Mouse (Mus musculus) urinary bladder, adult 2 months (tissue): Measurements from ENCODE around the gene Gm49387. TPM values are rescaled to one million over a fixed set of nuclear protein-coding genes. Genes with fewer than 3 reads are reported as not detected.

Experiments used
- DNase-seq: peaks from one replicate; pipeline ENCODE4 v3.0.0; 2022; ENCODE audit warnings: low spot score
- polyA plus RNA-seq: library from polyadenylated mRNA; depleted of rRNA; stranded (reverse); fragments of >200 nt; gene quantifications from 2 replicates; pipeline ENCODE4 v1.2.3, GENCODE M21; 2012

Gene Gm49387
- polyA plus RNA-seq, 1 experiment, result not detected

DNA sequence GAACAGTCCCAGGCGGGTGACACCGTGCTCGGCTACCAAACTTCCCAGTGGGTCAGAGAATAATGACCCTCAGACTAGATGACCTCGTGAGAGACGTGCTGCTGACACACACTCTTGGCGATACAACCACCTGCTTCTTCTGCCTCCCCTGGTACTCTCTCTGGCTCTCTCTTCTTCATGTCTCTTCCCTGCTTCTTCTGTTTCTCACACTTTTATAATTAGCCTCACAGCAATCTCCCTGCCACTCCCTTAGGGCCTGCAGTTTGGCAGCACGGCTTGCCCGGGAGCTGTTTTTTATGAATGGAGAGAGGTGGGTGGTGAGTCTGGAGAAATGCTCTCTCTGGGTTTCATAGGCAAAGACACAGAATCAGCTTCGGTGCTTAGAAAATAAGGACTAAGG lies 64.8 kb downstream of the Gm49387 start:
- no peak for DNase-seq

DNA sequence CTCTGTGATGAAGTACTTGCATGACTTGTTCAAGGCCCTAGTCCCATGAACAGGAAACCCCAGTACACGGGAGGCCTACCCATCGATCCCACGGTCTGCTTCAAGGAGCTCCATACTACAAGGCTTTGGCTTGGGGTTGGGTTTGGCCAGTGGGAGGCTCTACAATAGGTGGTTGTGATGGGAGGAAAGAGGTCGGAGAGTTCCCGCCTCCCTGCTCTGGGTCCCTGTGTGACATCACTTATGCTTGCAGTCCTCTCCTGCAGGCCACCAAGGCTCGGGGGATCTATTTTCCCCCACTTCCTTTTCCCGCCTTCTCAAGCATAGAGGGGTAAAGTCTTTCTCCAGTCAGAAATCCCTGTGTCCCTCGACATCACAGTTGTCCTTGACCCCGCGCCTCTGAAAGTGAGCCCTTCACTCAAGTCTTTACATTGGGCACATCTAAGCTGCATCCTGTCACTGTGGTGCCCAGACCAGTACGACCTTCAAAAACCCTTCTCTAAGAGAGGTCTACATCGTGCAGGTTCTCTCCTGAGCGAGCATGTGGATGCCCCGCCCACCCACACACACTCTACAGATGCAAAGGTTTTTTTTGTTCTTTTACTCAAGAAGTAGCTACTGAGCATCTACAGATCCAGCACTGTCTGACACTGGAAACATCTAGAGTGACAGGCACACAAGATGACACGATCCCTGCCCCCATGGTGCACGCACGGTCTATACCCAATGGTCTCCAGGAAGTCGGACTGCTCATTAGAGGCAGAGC lies 65.6 kb downstream of the Gm49387 start:
- DNase-seq, result no peak

DNA sequence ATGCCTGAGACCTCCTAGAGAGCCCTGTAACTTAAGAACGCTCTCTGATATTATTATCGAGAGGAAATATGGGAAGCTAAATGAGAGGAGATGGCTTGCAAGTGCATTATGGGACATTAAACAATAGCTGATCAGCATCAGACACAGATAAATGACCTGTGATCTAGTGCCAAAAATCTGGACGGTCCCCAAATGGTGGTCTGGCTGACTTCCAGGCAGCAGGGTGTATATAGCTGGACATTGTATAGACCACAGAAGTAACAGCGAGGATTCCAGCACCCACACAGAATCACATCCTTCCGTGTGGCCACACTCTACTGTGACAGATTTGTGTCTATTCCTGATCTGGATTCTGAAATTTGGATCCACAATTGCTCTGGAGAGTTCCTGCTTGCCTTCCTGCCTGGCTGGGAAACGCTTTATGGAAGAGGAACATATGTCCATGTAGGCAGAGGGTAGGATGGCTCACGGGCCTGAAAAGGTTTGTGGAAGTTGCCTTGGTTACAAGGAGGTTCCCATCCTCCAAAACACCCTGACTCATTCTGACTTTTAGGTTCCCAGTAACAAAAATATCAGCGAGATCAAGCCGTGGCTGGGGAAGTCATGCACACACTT lies 68.0 kb downstream of the Gm49387 start:
- DNase-seq, result no peak

- DNase-seq, result no peak
Observed at GRCm38 (mm10) chr14:31571419-31571818, 69.3 kb downstream of the Gm49387 start.

GRCm38 (mm10) chr14:31570131-31570951 lies 70.3 kb downstream of the Gm49387 start:
- no peak for DNase-seq

- no peak for DNase-seq
Observed at GRCm38 (mm10) chr14:31569151-31569631, 71.5 kb downstream of the Gm49387 start.

GRCm38 (mm10) chr14:31565478-31566212 lies 75.0 kb downstream of the Gm49387 start:
- DNase-seq, result no peak

DNA sequence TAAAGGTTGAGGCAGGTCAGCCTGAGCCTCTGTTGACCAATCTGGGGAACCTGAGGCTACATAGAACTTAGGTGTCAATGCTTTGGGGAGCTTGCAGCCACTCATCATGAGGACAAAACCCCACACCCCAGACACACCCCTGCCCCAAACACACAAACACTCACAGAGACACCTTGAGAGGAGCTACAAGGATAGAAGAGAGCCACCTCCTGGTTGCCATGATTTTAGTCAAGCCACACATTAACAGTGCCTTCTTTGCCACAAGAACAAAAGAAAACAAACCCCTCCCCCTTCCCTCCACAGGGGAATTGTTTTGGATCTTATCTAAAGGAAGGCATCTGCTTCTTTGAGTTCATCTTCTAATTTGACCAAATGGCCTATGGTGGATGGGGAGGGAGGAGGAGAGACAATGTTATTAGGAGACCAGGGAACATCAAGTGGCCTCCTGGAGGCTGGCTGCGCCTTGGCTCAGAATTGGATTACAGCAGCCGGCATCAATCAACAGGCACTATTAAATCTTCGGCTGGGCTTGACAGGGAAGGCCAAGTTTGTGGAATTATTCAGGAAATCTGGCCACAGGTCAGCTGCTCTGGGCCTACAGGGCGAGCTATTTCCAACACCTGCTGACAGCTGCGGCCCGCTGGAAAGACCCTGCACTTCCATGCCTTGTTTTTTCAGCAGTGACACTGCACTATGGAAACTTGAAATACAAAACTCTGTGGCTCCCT lies 76.1 kb downstream of the Gm49387 start:
- DNase-seq, result no peak

GRCm38 (mm10) chr14:31560886-31561285 lies 79.8 kb downstream of the Gm49387 start:
- no peak for DNase-seq

- no peak for DNase-seq
Observed at GRCm38 (mm10) chr14:31559216-31559615, 81.5 kb downstream of the Gm49387 start.

DNA sequence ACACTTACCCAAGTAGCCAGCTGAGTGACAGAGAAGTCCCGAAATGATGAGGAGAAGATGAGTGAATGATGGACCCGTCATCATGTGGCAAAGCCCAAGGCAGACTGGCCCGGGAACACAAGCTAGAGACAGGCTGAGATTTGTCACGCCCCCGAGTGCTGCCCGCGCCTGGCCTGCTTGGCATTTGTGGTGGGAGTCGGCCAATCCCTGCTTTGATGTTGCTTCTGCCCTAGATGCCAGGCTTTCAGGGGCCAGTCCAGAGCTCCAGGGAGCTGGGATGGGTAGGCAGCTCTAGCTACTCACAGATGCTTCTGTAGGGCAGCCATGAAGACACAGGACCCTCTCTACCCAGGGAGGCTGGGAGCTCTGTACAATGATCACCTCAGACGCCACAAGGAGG lies 82.9 kb downstream of the Gm49387 start:
- no peak for DNase-seq

DNA sequence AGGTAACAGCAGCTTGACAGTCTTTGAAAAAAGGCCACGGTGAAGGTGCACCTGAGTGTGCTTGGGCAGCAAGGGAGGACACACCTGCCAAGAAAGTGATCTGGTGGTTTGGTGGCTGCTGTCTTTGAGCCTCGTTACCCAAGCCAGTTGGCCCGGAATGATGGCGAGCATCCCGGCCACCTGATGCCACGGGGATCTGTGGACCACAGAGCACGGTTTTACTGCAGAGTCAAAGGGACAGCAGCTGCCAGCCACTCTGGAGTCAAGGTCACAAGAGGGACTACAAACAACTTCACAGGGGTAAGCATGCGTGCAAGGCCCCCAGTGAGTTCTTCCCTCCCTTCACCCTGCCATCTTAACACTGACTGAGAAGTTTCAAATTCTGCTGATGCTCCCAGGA lies 83.4 kb downstream of the Gm49387 start:
- DNase-seq, result no peak

GRCm38 (mm10) chr14:31556526-31557260 lies 84.0 kb downstream of the Gm49387 start:
- DNase-seq, result no peak

GRCm38 (mm10) chr14:31555963-31556434 lies 84.7 kb downstream of the Gm49387 start:
- no peak for DNase-seq

DNA sequence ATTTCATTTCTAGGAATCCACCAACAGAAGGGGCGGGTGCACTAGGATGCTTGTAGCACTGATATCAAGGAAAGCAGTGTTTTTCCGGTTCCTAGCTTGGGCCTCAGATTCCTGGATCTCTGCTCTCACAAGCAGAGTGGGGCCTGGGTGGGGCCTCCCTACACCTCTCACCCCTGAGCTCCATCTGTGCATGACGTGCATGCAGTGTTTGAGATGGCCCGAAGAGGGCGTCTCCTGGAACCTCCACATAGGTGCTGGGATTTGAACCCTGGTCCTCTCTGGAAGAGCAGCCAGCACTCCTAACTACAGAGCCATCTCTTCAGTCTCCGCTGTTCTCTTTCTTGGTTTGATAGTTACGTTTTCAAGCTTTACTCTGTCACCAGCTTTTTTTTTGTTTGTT lies 85.7 kb downstream of the Gm49387 start:
- no peak for DNase-seq

DNA sequence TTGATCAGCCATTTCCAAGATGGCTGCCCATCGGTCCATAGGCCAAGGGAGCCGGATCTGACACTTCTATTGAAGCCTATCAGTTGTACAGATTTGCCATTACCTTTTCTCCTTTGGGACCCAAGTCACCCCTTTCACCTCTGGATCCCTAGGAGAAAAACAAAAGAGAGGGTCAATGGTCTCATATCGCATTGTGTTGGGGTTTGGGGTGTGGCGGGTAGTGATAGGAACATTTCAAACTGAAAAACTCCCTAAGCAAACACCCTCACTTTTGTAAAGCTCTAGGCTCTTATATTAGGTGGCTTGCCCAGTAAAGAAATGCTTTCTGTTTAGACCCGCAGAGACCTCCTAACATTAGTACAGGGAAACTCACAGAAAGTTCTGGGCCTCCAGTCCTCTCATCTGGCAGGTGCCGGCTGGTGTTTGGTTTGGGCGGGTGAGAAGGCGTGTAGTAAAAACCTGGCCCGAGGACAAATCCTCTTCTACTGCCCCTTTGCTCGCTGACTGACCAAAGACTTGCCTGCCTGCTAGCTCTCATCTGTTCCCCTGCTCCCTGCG lies 96.7 kb downstream of the Gm49387 start:
- DNase-seq, result no peak

DNA sequence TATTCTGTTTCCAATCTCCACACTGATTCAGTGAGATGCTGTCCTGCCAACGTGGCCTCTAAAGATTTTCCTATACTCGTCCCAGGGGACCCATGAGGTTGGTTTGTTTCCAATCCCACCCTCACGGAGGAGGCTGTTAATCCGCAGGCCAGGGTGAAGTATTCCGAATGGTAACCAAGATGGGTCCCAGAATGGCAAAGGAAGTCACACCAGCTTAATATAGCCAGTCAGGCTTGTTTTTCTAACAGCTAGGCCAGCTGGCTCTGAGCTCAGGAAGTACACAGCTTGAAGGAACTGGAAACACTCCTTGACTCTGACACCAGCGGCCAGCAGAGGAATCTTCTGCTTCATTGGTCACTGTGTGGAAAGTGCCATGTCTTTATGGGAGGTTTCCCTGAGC lies 103.4 kb downstream of the Gm49387 start:
- DNase-seq, result no peak

DNA sequence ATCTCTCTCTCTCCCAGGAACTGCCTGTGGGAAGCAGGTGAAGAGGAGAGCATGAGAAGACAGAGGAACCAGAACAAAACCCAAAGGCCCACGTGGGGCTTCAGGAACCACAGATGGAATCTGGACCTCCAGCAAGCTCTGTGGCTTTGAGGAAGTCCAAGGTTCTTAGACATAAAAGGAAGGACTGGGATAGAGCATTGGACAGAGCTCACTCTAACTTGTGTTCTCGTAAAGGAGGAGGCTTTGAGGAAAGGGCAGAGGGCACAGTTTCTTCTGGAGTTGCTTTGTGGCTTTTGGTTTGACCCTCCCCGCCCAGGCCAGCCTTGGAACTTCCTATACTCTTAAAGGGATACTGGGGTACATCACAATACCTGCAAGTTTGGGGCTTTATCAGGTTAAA lies 108.0 kb downstream of the Gm49387 start:
- no peak for DNase-seq

GRCm38 (mm10) chr14:31531506-31532148 lies 109.1 kb downstream of the Gm49387 start:
- DNase-seq, result no peak
